Mouse (Mus musculus) small intestine, adult 2 months (tissue): ENCODE data around the gene Srsf10.

Experiments
- CTCF ChIP-seq: fragments of 200-500 bp; IDR thresholded peaks from 2 replicates; pipeline ENCODE4 v1.5.1; 2012; ENCODE audit warnings: low read depth, mild to moderate bottlenecking, control low read depth, inconsistent platforms, low read length, moderate library complexity, mixed read lengths; ENCODE audit not compliant: insufficient replicate concordance, insufficient read length; ENCODE audit errors: extremely low read depth
- POLR2A ChIP-seq: fragments of 200-500 bp; IDR thresholded peaks from 2 replicates; pipeline ENCODE4 v1.6.1; 2012; ENCODE audit warnings: low read depth, mild to moderate bottlenecking, control low read depth, inconsistent platforms, low read length, moderate library complexity

GRCm38 (mm10) chr4:135828491-135828890 is 27.1 kb upstream of the Srsf10 start:
- TF ChIP-seq POLR2A (no peak), CTCF (no peak)
